Mouse (Mus musculus) adrenal gland, adult (tissue): ENCODE results near the gene Mcm7.
A peak's percentile ranks its signal among the peaks of the same experiment; 100 is the strongest.

ENCODE experiments used
- DNase-seq, 2 experiments: peaks; one replicate each; pipeline ENCODE4 v3.0.0; 2022 to 2023; ENCODE audit warnings: low spot score in 1 of 2; ENCODE audit not compliant: inconsistent age in 2 of 2

Gene Mcm7

GRCm38 (mm10) chr5:138160224-138160762 is 11.9 kb downstream of the Mcm7 start:
- DNase-seq = no peak

- DNase-seq = peak; percentile 91 to 97
These were observed 16.7 kb downstream of the Mcm7 start, which contains the start of gene Zfp113 for GRCm38 (mm10) chr5:138155443-138155976. Zfp113 (minus strand) TSS chr5:138155744.

- DNase-seq = no peak
These were observed 17.8 kb downstream of the Mcm7 start for GRCm38 (mm10) chr5:138154390-138154789.

- DNase-seq = no peak
These were observed 33.6 kb downstream of the Mcm7 start for GRCm38 (mm10) chr5:138138585-138138984.

GRCm38 (mm10) chr5:138137935-138138549 is 34.2 kb downstream of the Mcm7 start:
- peak in 1 of 2 experiments; percentile 73 for DNase-seq

GRCm38 (mm10) chr5:138137257-138137656 is 35.0 kb downstream of the Mcm7 start:
- DNase-seq = no peak

- DNase-seq = no peak
These were observed 39.7 kb downstream of the Mcm7 start for GRCm38 (mm10) chr5:138132425-138133064.

- no peak for DNase-seq
These were observed 54.2 kb downstream of the Mcm7 start for GRCm38 (mm10) chr5:138118041-138118440.

- DNase-seq = peak in 1 of 2 experiments; percentile 52
These were observed 54.8 kb downstream of the Mcm7 start for GRCm38 (mm10) chr5:138117199-138118015.

- DNase-seq = peak; percentile 94 to 97
These were observed 55.7 kb downstream of the Mcm7 start, which contains the start of gene Zscan21 for GRCm38 (mm10) chr5:138116255-138117198. Zscan21 (plus strand) TSS chr5:138116903.
